Mouse (Mus musculus) adrenal gland, postnatal 4 days (tissue): ENCODE results near the gene Gm10283. TPM values are rescaled to one million over a fixed set of nuclear protein-coding genes. Genes with fewer than 3 reads are reported as not detected.
A peak's percentile ranks its signal among the peaks of the same experiment; 100 is the strongest.
"Not testable (repeated sequence)": the region's sequence is repeated elsewhere in the genome, so short reads cannot be mapped to it uniquely, and the experiment has no call there.

Experiments used
- DNase-seq, 2 experiments: peaks; one replicate each; pipeline ENCODE4 v3.0.0; 2021 to 2022; ENCODE audit warnings: low spot score in 2 of 2, mixed read lengths in 2 of 2
- long read RNA-seq, 2 experiments: library from polyadenylated mRNA; stranded (forward); transcript quantifications; one replicate each; pipeline ENCODE4 v2.0.0; 2021
- total RNA-seq, 2 experiments: library from RNA; stranded (reverse); gene quantifications; 2 replicates each; pipeline ENCODE4 v1.2.3; 2021

Gm10283 gene
- not detected for total RNA-seq
- long read RNA-seq, experiment 1 = 0 reads
- long read RNA-seq, experiment 2 = 0 reads

GRCm38 (mm10) chr8:60503098-60503497 is at the start of gene Gm10283:
Gene Gm10283, minus strand, starts transcription at chr8:60503198.
- no peak for DNase-seq

- DNase-seq = no peak
Observed at GRCm38 (mm10) chr8:60534945-60535344, 31.9 kb upstream of the Gm10283 start.

- no peak for DNase-seq
Observed at GRCm38 (mm10) chr8:60518286-60518685, 15.3 kb upstream of the Gm10283 start.

- peak; percentile 9 to 16 for DNase-seq
Observed at GRCm38 (mm10) chr8:60505653-60506521, 2.9 kb upstream of the Gm10283 start, which contains the start of gene Aadat. Gene Aadat, plus strand, starts transcription at chr8:60505932.

GRCm38 (mm10) chr8:60495046-60495445 is 8.0 kb downstream of the Gm10283 start:
- DNase-seq = not testable (repeated sequence)

- DNase-seq = no peak
Observed at GRCm38 (mm10) chr8:60494606-60495005, 8.4 kb downstream of the Gm10283 start.

GRCm38 (mm10) chr8:60492471-60492870 is 10.5 kb downstream of the Gm10283 start:
- DNase-seq = no peak

- no peak for DNase-seq
Observed at GRCm38 (mm10) chr8:60491871-60492270, 11.1 kb downstream of the Gm10283 start.

- no peak for DNase-seq
Observed at GRCm38 (mm10) chr8:60490147-60490546, 12.9 kb downstream of the Gm10283 start.

GRCm38 (mm10) chr8:60466686-60467335 is 36.2 kb downstream of the Gm10283 start:
- DNase-seq = peak; percentile 12 to 13

- DNase-seq = no peak
Observed at GRCm38 (mm10) chr8:60449296-60449695, 53.7 kb downstream of the Gm10283 start.

GRCm38 (mm10) chr8:60444989-60445388 is 58.0 kb downstream of the Gm10283 start:
- no peak for DNase-seq

GRCm38 (mm10) chr8:60438557-60438956 is 64.4 kb downstream of the Gm10283 start:
- no peak for DNase-seq

- no peak for DNase-seq
Observed at GRCm38 (mm10) chr8:60436872-60437271, 66.1 kb downstream of the Gm10283 start.

- DNase-seq = no peak
Observed at GRCm38 (mm10) chr8:60432649-60433048, 70.3 kb downstream of the Gm10283 start.

- DNase-seq = no peak
Observed at GRCm38 (mm10) chr8:60406358-60406757, 96.6 kb downstream of the Gm10283 start.

- no peak for DNase-seq
Observed at GRCm38 (mm10) chr8:60404994-60405548, 97.9 kb downstream of the Gm10283 start.

- no peak for DNase-seq
Observed at GRCm38 (mm10) chr8:60393675-60394074, 109.3 kb downstream of the Gm10283 start.

GRCm38 (mm10) chr8:60386589-60386988 is 116.4 kb downstream of the Gm10283 start:
- DNase-seq = no peak
